Comparison of ENCODE assay signal across 7 mouse cellular contexts in genomic region chr1:135701314-135701713, GRCm38 (mm10).
"Had no signal": no experiment of that assay in that cellular context is flagged by ENCODE, and none has a peak within 500 bp of the region (broad histone marks: within the 10 kb centered on the region; RNA-seq: fewer than 3 reads in every experiment).

No protein-coding gene starts in this region.

- H3K9me3 ChIP-seq: lung, embryonic 15.5 days; midbrain, embryonic 15.5 days; neural tube, embryonic 12.5 days; neural tube, embryonic 15.5 days; stomach, embryonic 15.5 days had no signal

- H3K9ac ChIP-seq: lung, embryonic 15.5 days; midbrain, embryonic 12.5 days; midbrain, embryonic 15.5 days; neural tube, embryonic 12.5 days; neural tube, embryonic 15.5 days; stomach, embryonic 15.5 days had no signal

- H3K4me3 ChIP-seq: left cerebral cortex, adult 2 months; lung, embryonic 15.5 days; midbrain, embryonic 12.5 days; midbrain, embryonic 15.5 days; neural tube, embryonic 12.5 days; neural tube, embryonic 15.5 days; stomach, embryonic 15.5 days had no signal

- H3K36me3 ChIP-seq: lung, embryonic 15.5 days; midbrain, embryonic 12.5 days; midbrain, embryonic 15.5 days; neural tube, embryonic 12.5 days; neural tube, embryonic 15.5 days; stomach, embryonic 15.5 days had no signal

- H3K27me3 ChIP-seq: lung, embryonic 15.5 days; midbrain, embryonic 15.5 days; stomach, embryonic 15.5 days had no signal

- H3K27ac ChIP-seq: left cerebral cortex, adult 2 months; lung, embryonic 15.5 days; midbrain, embryonic 12.5 days; midbrain, embryonic 15.5 days; neural tube, embryonic 12.5 days; neural tube, embryonic 15.5 days; stomach, embryonic 15.5 days had no signal

- H3K4me2 ChIP-seq: lung, embryonic 15.5 days; midbrain, embryonic 12.5 days; midbrain, embryonic 15.5 days; neural tube, embryonic 12.5 days; neural tube, embryonic 15.5 days; stomach, embryonic 15.5 days had no signal
